Mouse (Mus musculus): Measurements from ENCODE around the gene 9130023H24Rik. TPM values are rescaled to one million over a fixed set of nuclear protein-coding genes. Genes with fewer than 3 reads are reported as not detected.
A peak's percentile ranks its signal among the peaks of the same experiment; 100 is the strongest.

Gene 9130023H24Rik
- polyA plus RNA-seq, 1 experiment from 2014 or later = 6.7 TPM

GRCm38 (mm10) chr7:128243921-128244320, 6.1 kb upstream of the 9130023H24Rik start:
- DNase-seq (ENCODE audit: low spot score) (no peak), ATAC-seq (replicated peaks; ENCODE audit: low FRiP score, low read depth) (no peak)
- 66% methylated on average over 10 of the region's 10 CpGs for WGBS
- Histone ChIP-seq H3K4me3 (replicated peaks; ENCODE audit: low read depth, low read length) (no peak overlapping the region), H3K4me1 (replicated peaks; ENCODE audit: insufficient read depth, low read length) (0 out of 2 replicates have a peak, but pooled peaks cover 4% of the 10 kb centered on the region), H3K9me3 (replicated peaks; ENCODE audit: low read length) (no peaks in the 10 kb centered on the region), H3K4me2 (ENCODE audit: low read length) (no peak overlapping the region), H3K36me3 (ENCODE audit: insufficient read depth, low read length) (peaks cover 34% of the 10 kb centered on the region), H3K27me3 (ENCODE audit: insufficient read depth, low read length) (no peaks in the 10 kb centered on the region), H3K9ac (ENCODE audit: low read depth, low read length) (no peak overlapping the region), H3K27ac (no peak overlapping the region)
- no peak for TF ChIP-seq CTCF (IDR thresholded peaks at IDR 0.05; ENCODE audit: low read depth)

- TF ChIP-seq CTCF (IDR thresholded peaks at IDR 0.05; ENCODE audit: low read depth) = no peak
- ATAC-seq (replicated peaks; ENCODE audit: low FRiP score, low read depth) (no peak), DNase-seq (ENCODE audit: low spot score) (no peak)
- Histone ChIP-seq H3K27ac (no peak overlapping the region), H3K4me2 (ENCODE audit: low read length) (no peak overlapping the region), H3K4me3 (replicated peaks; ENCODE audit: low read depth, low read length) (no peak overlapping the region), H3K9ac (ENCODE audit: low read depth, low read length) (no peak overlapping the region), H3K36me3 (ENCODE audit: insufficient read depth, low read length) (peaks cover 34% of the 10 kb centered on the region), H3K9me3 (replicated peaks; ENCODE audit: low read length) (no peaks in the 10 kb centered on the region), H3K4me1 (replicated peaks; ENCODE audit: insufficient read depth, low read length) (0 out of 2 replicates have a peak, but pooled peaks cover 4% of the 10 kb centered on the region), H3K27me3 (ENCODE audit: insufficient read depth, low read length) (no peaks in the 10 kb centered on the region)
- 95% methylated on average over 16 of the region's 16 CpGs for WGBS
Measured at GRCm38 (mm10) chr7:128242331-128242730, 4.5 kb upstream of the 9130023H24Rik start.

GRCm38 (mm10) chr7:128240131-128240784, 2.4 kb upstream of the 9130023H24Rik start:
- no peak overlapping the region for H3K4me2 ChIP-seq (ENCODE audit: low read length)
- no peaks in the 10 kb centered on the region for H3K27me3 ChIP-seq (ENCODE audit: insufficient read depth, low read length)
- WGBS = 96% methylated on average over 27 of the region's 27 CpGs
- H3K9ac ChIP-seq (ENCODE audit: low read depth, low read length) = no peak overlapping the region
- TF ChIP-seq CTCF (IDR thresholded peaks at IDR 0.05; ENCODE audit: low read depth) = no peak
- no peak for DNase-seq (ENCODE audit: low spot score)
- H3K27ac ChIP-seq = no peak overlapping the region
- no peaks in the 10 kb centered on the region for H3K9me3 ChIP-seq (replicated peaks; ENCODE audit: low read length)
- no peak for ATAC-seq (replicated peaks; ENCODE audit: low FRiP score, low read depth)
- H3K4me1 ChIP-seq (replicated peaks; ENCODE audit: insufficient read depth, low read length) = peaks cover 4% of the 10 kb centered on the region; the same call in 1 of the 2 replicates
- H3K36me3 ChIP-seq (ENCODE audit: insufficient read depth, low read length) = peaks cover 34% of the 10 kb centered on the region
- H3K4me3 ChIP-seq (replicated peaks; ENCODE audit: low read depth, low read length) = no peak overlapping the region

GRCm38 (mm10) chr7:128238991-128239390, 1.2 kb upstream of the 9130023H24Rik start:
- peak; percentile 64 for TF ChIP-seq CTCF (IDR thresholded peaks at IDR 0.05; ENCODE audit: low read depth)
- peak overlapping the region; percentile 38; the same call in 1 of the 2 replicates for H3K9ac ChIP-seq (ENCODE audit: low read depth, low read length)
- H3K36me3 ChIP-seq (ENCODE audit: insufficient read depth, low read length) = peaks cover 26% of the 10 kb centered on the region
- H3K27ac ChIP-seq = peak overlapping the region; percentile 47
- WGBS = 25% methylated on average over 4 of the region's 4 CpGs
- H3K4me1 ChIP-seq (replicated peaks; ENCODE audit: insufficient read depth, low read length) = peaks cover 4% of the 10 kb centered on the region; the same call in 1 of the 2 replicates
- peak overlapping the region; percentile 61 for H3K4me2 ChIP-seq (ENCODE audit: low read length)
- peak overlapping the region; percentile 61 for H3K4me3 ChIP-seq (replicated peaks; ENCODE audit: low read depth, low read length)
- DNase-seq (ENCODE audit: low spot score) (peak; percentile 73), ATAC-seq (replicated peaks; ENCODE audit: low FRiP score, low read depth) (no peak)
- no peaks in the 10 kb centered on the region for H3K9me3 ChIP-seq (replicated peaks; ENCODE audit: low read length)
- H3K27me3 ChIP-seq (ENCODE audit: insufficient read depth, low read length) = no peaks in the 10 kb centered on the region

GRCm38 (mm10) chr7:128237593-128237926, 271 bp downstream of the 9130023H24Rik start:
- Histone ChIP-seq H3K4me2 (ENCODE audit: low read length) (peak overlapping the region; percentile 71), H3K4me3 (replicated peaks; ENCODE audit: low read depth, low read length) (peak overlapping the region; percentile 61), H3K4me1 (replicated peaks; ENCODE audit: insufficient read depth, low read length) (peaks cover 4% of the 10 kb centered on the region; the same call in 1 of the 2 replicates), H3K27ac (peak overlapping the region; percentile 98), H3K9ac (ENCODE audit: low read depth, low read length) (peak overlapping the region; percentile 90), H3K9me3 (replicated peaks; ENCODE audit: low read length) (no peaks in the 10 kb centered on the region), H3K27me3 (ENCODE audit: insufficient read depth, low read length) (no peaks in the 10 kb centered on the region), H3K36me3 (ENCODE audit: insufficient read depth, low read length) (peaks cover 21% of the 10 kb centered on the region)
- no peak for DNase-seq (ENCODE audit: low spot score)
- TF ChIP-seq CTCF (IDR thresholded peaks at IDR 0.05; ENCODE audit: low read depth) = no peak
- ATAC-seq (replicated peaks; ENCODE audit: low FRiP score, low read depth) = no peak
- under 1% methylated on average over 25 of the region's 25 CpGs for WGBS

- Histone ChIP-seq H3K36me3 (ENCODE audit: insufficient read depth, low read length) (peaks cover 17% of the 10 kb centered on the region), H3K9ac (ENCODE audit: low read depth, low read length) (peak within 1 kb of the TSS; percentile 90), H3K4me1 (replicated peaks; ENCODE audit: insufficient read depth, low read length) (peaks cover 4% of the 10 kb centered on the region; the same call in 1 of the 2 replicates), H3K27me3 (ENCODE audit: insufficient read depth, low read length) (no peaks in the 10 kb centered on the region), H3K4me3 (replicated peaks; ENCODE audit: low read depth, low read length) (peak within 1 kb of the TSS; percentile 61), H3K27ac (peak within 1 kb of the TSS; percentile 98), H3K4me2 (ENCODE audit: low read length) (peak within 1 kb of the TSS; percentile 71), H3K9me3 (replicated peaks; ENCODE audit: low read length) (no peaks in the 10 kb centered on the region)
- peak; percentile 86 for TF ChIP-seq CTCF (IDR thresholded peaks at IDR 0.05; ENCODE audit: low read depth)
- WGBS = 23% methylated on average over 37 of the region's 37 CpGs
- DNase-seq (ENCODE audit: low spot score) (peak; percentile 88), ATAC-seq (replicated peaks; ENCODE audit: low FRiP score, low read depth) (peak; percentile 22)
Measured at GRCm38 (mm10) chr7:128236856-128237592, 807 bp downstream of the 9130023H24Rik start, which contains the start of gene Armc5. Gene Armc5, plus strand, starts transcription at chr7:128237342.
